Mouse (Mus musculus): Measurements from ENCODE around the gene Polk. TPM values are rescaled to one million over a fixed set of nuclear protein-coding genes. Genes with fewer than 3 reads are reported as not detected.
A peak's percentile ranks its signal among the peaks of the same experiment; 100 is the strongest.

The Polk gene
- total RNA-seq, 2 experiments from 2014 or later = 0.58 to 3.3 TPM

DNA sequence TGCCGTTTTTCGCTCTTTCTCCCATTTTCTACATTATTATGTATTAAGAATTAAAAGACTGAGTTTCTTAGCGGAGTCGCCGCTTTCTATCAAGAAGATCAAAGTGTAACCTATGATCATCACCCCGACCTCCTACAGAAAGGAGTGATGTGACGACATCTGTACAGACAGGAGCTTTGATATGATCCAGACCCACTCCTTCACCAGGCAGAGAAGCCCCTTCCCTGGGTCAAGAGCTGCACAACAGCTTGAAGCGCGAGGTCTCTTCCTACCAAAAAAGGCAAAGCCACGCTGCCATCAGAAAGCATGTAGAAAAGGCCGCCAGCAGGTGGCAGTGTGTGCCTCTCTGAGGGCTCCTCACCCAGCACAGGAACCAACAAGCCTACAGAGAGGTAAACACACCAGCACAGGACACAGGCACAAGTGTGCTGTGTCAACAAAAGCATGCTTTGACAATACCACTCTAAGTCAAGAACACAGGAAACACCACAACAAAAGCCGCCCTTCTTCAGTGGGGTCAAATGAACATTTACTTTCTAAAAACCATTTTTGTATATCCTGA lies 110.7 kb downstream of the Polk start:
- peak; percentile 85 for ATAC-seq (replicated peaks; ENCODE audit: low FRiP score, poor library complexity, severe bottlenecking)

Other genes starting within 250 kb of the Polk start
- 2.1 and 19.8 TPM in 2 replicates for gene Poc5, start 154.3 kb downstream of the Polk start, total RNA-seq (2015; ENCODE audit: low replicate concordance)
- 4.9 and 9.9 TPM in 2 replicates for gene Poc5, start 154.3 kb downstream of the Polk start, total RNA-seq (2017; ENCODE audit: low replicate concordance)
- gene Ankdd1b, start 71.4 kb downstream of the Polk start, total RNA-seq (2015; ENCODE audit: low replicate concordance) = not detected in 2 replicates
- gene Ankdd1b, start 71.4 kb downstream of the Polk start, total RNA-seq (2017; ENCODE audit: low replicate concordance) = not detected in 2 replicates
- not detected in 2 replicates for gene Gm17622, start 51.8 kb downstream of the Polk start, total RNA-seq (2015; ENCODE audit: low replicate concordance)
- gene Gm17622, start 51.8 kb downstream of the Polk start, total RNA-seq (2017; ENCODE audit: low replicate concordance) = not detected in 2 replicates
- gene Col4a3bp, start within 50 bp of the Polk start, total RNA-seq (2015; ENCODE audit: low replicate concordance) = 42.3 and 56.6 TPM in 2 replicates
- gene Col4a3bp, start within 50 bp of the Polk start, total RNA-seq (2017; ENCODE audit: low replicate concordance) = 45.4 and 57.6 TPM in 2 replicates
- gene Hmgcr, start 128.4 kb upstream of the Polk start, total RNA-seq (2015; ENCODE audit: low replicate concordance) = 11.7 and 18.6 TPM in 2 replicates
- gene Hmgcr, start 128.4 kb upstream of the Polk start, total RNA-seq (2017; ENCODE audit: low replicate concordance) = 21.4 and 29.1 TPM in 2 replicates
- gene Ankrd31, start 205.7 kb upstream of the Polk start, total RNA-seq (2015; ENCODE audit: low replicate concordance) = 0.96 and 1.3 TPM in 2 replicates
- gene Ankrd31, start 205.7 kb upstream of the Polk start, total RNA-seq (2017; ENCODE audit: low replicate concordance) = not detected in 2 replicates